Mouse (Mus musculus) liver, postnatal 0 days (tissue): ENCODE data around the gene Kctd19.

Experiments
- CTCF ChIP-seq: sonication (generic); IDR thresholded peaks from 2 replicates; pipeline ENCODE4 v1.5.1; 2016; ENCODE audit warnings: antibody characterized with exemption, low read depth
- EP300 ChIP-seq: IDR thresholded peaks from 2 replicates; pipeline ENCODE4 v1.6.1; 2016; ENCODE audit warnings: antibody characterized with exemption, low read depth, mild to moderate bottlenecking

DNA sequence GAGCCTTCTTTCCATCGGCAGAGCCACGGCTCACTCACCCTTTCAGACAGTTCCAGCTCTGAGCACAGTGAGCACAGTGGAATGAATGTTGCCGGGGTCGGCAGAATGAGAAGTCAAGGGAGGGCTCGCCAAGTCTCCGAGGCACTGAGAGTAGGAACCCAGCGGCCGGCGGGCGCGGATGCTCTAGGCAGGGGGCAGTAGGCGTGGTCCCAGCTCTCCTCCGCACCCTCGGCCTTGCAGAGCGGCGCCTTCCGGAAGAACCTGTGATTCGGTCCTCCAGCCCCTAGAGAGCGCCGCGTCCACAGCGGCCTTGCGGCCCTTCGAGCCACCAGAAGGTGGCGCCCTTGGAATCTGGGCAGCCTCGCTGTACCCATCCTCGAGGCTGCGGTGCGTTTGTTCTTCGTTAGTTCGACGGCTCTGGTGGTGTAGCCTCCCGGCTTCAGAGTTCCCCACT is 38.8 kb downstream of the Kctd19 start:
- no peak for TF ChIP-seq EP300
- peak; percentile 73 for TF ChIP-seq CTCF
